Mouse (Mus musculus) liver, embryonic 16.5 days (tissue): ENCODE measurements around the gene Fbh1. TPM values are rescaled to one million over a fixed set of nuclear protein-coding genes. Genes with fewer than 3 reads are reported as not detected.

Experiments
- ATAC-seq: fragments of 200-750 bp; cut with Nextera tagmentation; 2 replicates; pipeline ENCODE4 v1.8.0; 2017; ENCODE audit warnings: low read depth, mild to moderate bottlenecking, moderate number of reproducible peaks, moderate library complexity
- H3K27ac ChIP-seq: fragments of 300-500 bp; sonication (generic); 2 replicates; pipeline ENCODE4 v1.5.1; 2014; ENCODE audit warnings: mild to moderate bottlenecking, low read length
- H3K27me3 ChIP-seq: fragments of 300-500 bp; sonication (generic); 2 replicates; pipeline ENCODE4 v1.6.1; 2014; ENCODE audit warnings: low read depth, low read length, mixed read lengths; ENCODE audit not compliant: control insufficient read depth, insufficient read depth
- H3K36me3 ChIP-seq: fragments of 300-500 bp; sonication (generic); 2 replicates; pipeline ENCODE4 v1.6.1; 2014; ENCODE audit warnings: mild to moderate bottlenecking; ENCODE audit not compliant: control insufficient read depth, insufficient read depth
- H3K4me1 ChIP-seq: fragments of 300-500 bp; sonication (generic); 2 replicates; pipeline ENCODE4 v1.6.1; 2014; ENCODE audit warnings: low read depth, low read length, mixed read lengths; ENCODE audit not compliant: control insufficient read depth
- H3K4me2 ChIP-seq: fragments of 300-500 bp; sonication (generic); 2 replicates; pipeline ENCODE4 v1.6.1; 2014; ENCODE audit warnings: low read depth, low read length, mixed read lengths
- H3K4me3 ChIP-seq: fragments of 300-500 bp; sonication (generic); 2 replicates; pipeline ENCODE4 v1.5.1; 2014; ENCODE audit warnings: low read depth, mild to moderate bottlenecking, low read length
- H3K9ac ChIP-seq: fragments of 300-500 bp; sonication (generic); 2 replicates; pipeline ENCODE4 v1.6.1; 2014; ENCODE audit warnings: low read depth, low read length
- H3K9me3 ChIP-seq: fragments of 300-500 bp; sonication (generic); replicated peaks from 2 replicates; pipeline ENCODE4 v1.6.1; 2016; ENCODE audit warnings: low read length; ENCODE audit not compliant: control insufficient read depth
- WGBS: fragments of 180-500 bp; shearing (Covaris S2); extraction: QIAGEN DNeasy Blood & Tissue Kit; methylation state at CpG from one replicate; pipeline ENCODE4 v1.1.7; 2014; ENCODE audit not compliant: insufficient replicate concordance; 5-methylcytosine and 5-hydroxymethylcytosine counted together
- polyA plus RNA-seq: library from polyadenylated mRNA; unstranded; fragments of >200 nt; fragmentation: Nextera tagmentation; extraction: Ambion mirVana; gene quantifications from 2 replicates; pipeline ENCODE4 v1.2.1, GENCODE M21; 2015

Gene Fbh1
- 25.9 and 27.7 TPM in 2 replicates for polyA plus RNA-seq

DNA sequence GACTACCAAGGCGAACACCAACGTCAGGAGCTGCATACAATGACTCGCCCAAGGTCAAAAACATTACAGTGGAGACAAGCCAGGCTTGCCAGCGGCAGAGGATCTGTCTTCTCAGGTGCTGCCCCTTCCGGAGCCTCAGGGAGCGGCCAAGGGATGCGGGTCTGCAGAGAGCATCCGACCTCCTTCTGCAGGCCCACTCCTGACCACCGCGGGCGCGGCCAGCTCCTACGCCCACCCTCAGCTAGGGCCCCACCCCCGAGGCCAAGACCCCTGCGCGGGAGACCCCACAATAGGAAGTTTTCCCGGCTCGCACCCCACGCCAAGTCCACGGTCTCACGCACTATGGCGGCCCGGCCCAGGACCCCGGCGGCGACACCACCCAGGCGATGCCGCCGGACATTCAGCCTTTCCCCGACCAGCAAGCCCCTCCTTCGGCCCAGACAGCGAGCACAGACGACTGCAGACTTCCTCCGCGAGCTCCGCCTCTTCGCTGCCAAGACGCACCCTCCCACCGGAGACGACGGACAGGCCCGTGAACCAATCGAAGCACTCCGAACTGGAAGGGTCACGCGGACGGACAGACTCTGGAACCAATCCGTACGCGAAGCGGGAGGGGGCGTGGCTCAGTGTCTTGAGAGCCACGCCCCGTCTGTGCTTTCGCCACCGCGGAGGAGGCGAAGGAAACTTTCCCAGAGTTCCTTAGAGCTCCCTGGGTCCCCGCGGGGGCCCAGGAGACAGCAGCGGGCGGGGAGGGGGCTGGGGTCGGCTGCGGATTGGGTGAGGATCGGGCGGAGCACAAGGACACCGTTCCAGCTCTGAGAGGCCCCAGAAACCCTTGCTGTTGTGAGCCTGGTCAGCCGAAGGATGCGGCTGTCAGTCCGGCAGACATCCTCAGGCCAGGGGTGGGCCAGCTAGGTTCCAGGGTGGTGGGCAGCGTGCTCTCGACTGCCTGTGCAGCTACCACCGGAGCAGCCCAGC, at the start of gene Fbh1, which contains the start of gene Ankrd16:
TSS of gene Fbh1 (minus strand) at position 492 of the 978 bp plus-strand sequence.
TSS of gene Ankrd16 (plus strand) at position 786 of the 978 bp plus-strand sequence.
- Histone ChIP-seq H3K4me3 (peak within 1 kb of the TSS; percentile 89), H3K27me3 (no peaks in the 10 kb centered on the region), H3K36me3 (peaks cover 6% of the 10 kb centered on the region), H3K9me3 (no peaks in the 10 kb centered on the region), H3K9ac (peak within 1 kb of the TSS; percentile 90), H3K4me1 (peaks cover 17% of the 10 kb centered on the region), H3K27ac (peak within 1 kb of the TSS; percentile 90), H3K4me2 (peak within 1 kb of the TSS; percentile 100)
- under 1% methylated on average over 72 of the region's 73 CpGs for WGBS
- ATAC-seq: peak; percentile 94

DNA sequence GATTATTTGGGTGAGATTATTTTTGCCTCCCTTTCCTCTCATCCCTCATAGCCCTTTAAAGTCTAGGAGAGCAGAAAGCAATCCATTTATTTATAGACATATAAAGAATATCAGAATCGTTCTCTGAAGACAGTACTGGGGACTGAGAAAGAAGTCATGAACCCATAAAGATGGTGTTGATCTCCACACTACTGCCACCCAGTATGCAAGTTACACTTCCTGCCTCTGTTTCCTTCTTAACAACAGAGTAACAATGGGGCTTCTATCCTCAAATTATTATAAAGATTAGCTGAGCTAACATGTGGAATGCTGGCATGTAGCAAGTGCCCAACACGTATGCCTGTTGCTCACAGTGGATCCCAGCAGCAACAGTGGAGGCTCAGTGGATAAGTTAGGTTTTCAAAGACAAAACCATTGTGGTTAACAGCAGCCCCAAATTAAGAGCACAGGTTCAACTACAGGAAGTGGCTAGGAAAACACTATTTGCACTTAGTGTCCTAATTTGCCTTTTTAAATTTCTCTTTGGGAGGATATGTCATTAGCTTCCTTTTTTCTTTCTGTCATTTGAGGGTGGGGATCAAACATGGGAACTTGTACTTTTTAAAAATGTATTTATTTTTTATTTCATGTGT, 24.0 kb upstream of the Fbh1 start:
- Histone ChIP-seq H3K36me3 (no peaks in the 10 kb centered on the region), H3K27me3 (no peaks in the 10 kb centered on the region), H3K4me2 (no peak overlapping the region), H3K9me3 (no peaks in the 10 kb centered on the region), H3K9ac (no peak overlapping the region), H3K4me3 (no peak overlapping the region), H3K4me1 (no peaks in the 10 kb centered on the region), H3K27ac (no peak overlapping the region)
- 44% methylated on average over 2 of the region's 2 CpGs for WGBS
- ATAC-seq: no peak

DNA sequence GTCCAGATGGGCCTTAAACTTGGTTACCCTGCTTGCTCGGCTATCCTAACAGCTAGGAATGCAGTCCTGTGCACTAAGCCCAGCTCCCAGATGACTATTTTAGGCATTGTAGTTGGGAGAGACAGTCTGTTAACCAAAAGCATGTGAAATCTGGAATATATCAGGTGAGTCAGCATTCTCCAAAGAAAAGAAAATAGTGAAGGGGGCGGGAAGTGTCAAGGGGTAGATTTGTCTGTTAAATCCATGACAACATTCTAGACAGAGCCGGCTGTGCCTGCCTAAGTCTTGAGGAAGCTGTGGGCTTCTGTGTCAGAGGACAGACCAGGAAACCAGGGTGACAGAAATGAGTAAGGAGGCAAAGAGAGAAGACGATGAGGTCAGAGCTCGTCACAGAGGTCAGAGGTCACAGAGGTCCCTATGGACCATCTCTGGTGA, 20.6 kb upstream of the Fbh1 start:
- H3K9ac ChIP-seq: no peak overlapping the region
- WGBS: 51% methylated on average over 5 of the region's 5 CpGs
- no peak overlapping the region for H3K4me2 ChIP-seq
- no peaks in the 10 kb centered on the region for H3K27me3 ChIP-seq
- H3K27ac ChIP-seq: no peak overlapping the region
- no peak for ATAC-seq
- H3K4me3 ChIP-seq: no peak overlapping the region
- no peaks in the 10 kb centered on the region for H3K4me1 ChIP-seq
- H3K9me3 ChIP-seq: no peaks in the 10 kb centered on the region
- no peaks in the 10 kb centered on the region for H3K36me3 ChIP-seq

DNA sequence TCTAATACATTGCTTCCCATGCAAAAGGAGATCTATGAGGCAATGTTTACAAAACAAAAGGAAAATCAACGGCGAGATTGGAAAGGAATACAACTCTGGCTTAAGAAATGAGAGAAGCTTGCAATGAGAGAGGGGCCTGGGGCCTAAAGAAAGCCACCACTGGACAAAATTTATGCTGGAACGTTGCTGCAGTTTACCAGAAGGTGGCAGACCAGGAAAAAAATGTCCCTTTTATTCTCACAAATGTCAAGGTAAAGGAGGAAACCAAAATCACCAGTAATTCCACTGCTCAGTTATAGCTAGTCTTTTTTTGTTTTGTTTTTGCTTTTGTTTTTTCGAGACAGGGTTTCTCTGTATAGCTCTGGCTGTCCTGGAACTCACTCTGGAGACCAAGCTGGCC, 17.3 kb upstream of the Fbh1 start:
- Histone ChIP-seq H3K27me3 (no peaks in the 10 kb centered on the region), H3K27ac (no peak overlapping the region), H3K4me2 (no peak overlapping the region), H3K4me1 (no peaks in the 10 kb centered on the region), H3K4me3 (no peak overlapping the region), H3K36me3 (peaks cover 8% of the 10 kb centered on the region), H3K9ac (no peak overlapping the region), H3K9me3 (no peaks in the 10 kb centered on the region)
- WGBS: 61% methylated on average over 4 of the region's 4 CpGs
- no peak for ATAC-seq

DNA sequence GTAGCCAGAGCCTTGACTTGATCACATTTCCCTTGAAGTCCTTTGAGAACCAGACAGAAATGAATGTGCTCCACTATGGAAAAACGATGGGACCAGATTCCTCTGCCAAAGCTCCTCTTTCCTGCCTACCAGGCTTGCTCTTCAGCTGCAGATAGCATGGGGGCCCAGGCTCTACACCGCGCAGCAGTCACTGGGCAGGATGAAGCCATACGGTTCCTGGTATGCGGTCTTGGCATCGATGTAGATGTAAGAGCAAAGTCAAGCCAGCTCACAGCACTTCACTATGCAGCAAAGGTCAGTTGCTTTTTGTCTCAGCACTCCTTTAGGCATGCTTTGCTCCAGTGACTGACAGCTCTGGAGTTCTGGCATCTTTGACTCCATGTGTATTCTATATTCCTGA, 6.8 kb upstream of the Fbh1 start:
- H3K36me3 ChIP-seq: peaks cover 18% of the 10 kb centered on the region
- H3K27me3 ChIP-seq: no peaks in the 10 kb centered on the region
- no peak overlapping the region for H3K27ac ChIP-seq
- no peak overlapping the region for H3K9ac ChIP-seq
- peaks cover 6% of the 10 kb centered on the region for H3K4me1 ChIP-seq
- H3K4me3 ChIP-seq: no peak overlapping the region
- WGBS: 89% methylated on average over 6 of the region's 6 CpGs
- no peaks in the 10 kb centered on the region for H3K9me3 ChIP-seq
- ATAC-seq: no peak
- H3K4me2 ChIP-seq: no peak overlapping the region

DNA sequence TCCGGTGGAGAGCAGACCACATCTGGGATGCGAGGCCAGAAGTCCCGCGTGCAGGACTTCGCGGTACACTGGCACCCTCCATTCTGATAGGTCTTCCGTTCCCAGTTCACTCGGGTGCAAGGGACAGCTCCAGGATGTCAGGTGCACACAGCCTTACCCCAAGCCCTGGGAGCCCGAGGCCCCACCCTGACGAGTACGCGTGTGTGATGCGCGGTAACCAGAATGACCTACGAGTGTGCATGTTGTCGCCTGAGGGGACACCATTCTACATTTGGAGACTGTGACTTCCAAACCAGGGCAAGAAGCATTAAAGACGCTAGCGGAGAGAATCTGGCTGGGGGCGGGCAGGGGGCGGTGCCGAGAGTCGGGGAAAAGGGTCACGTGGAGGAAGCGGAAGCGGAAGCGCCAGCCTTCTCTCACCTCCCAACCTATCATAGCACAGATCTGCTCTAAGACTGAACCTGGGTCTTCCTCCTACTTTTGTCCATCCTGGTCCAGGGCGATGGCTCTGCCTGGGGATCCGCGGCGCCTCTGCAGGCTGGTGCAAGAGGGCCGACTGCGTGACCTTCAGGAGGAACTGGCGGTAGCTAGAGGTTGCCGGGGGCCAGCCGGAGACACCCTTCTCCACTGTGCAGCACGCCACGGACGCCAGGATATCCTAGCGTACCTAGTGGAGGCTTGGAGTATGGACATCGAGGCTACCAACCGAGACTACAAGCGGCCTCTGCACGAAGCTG, 873 bp upstream of the Fbh1 start:
- Histone ChIP-seq H3K4me2 (peak overlapping the region; percentile 100), H3K4me1 (peaks cover 17% of the 10 kb centered on the region), H3K27ac (peak overlapping the region; percentile 90), H3K9me3 (no peaks in the 10 kb centered on the region), H3K27me3 (no peaks in the 10 kb centered on the region), H3K9ac (peak overlapping the region; percentile 75), H3K36me3 (peaks cover 6% of the 10 kb centered on the region), H3K4me3 (peak overlapping the region; percentile 89)
- ATAC-seq: peak; percentile 79
- WGBS: under 1% methylated on average over 43 of the region's 43 CpGs

DNA sequence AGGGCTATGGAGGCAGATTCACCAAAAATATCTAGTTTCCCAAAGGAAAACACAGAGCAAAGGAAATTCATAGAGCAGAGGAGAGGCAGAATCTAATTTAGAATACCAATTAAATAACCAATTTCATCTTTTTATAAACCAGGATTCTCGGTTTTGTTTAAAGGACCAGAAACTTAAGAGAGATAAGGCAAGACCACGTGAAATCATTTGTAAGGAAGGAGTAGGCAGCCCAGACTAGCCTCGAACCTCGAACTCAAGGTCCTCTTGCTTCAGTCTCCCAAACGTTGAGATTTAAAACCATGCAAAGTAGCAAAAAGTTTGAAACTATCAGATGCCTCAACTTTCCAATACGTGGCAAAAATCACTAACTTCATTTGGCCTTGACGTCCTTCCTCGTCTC, 967 bp downstream of the Fbh1 start:
- Histone ChIP-seq H3K4me1 (peaks cover 19% of the 10 kb centered on the region), H3K4me3 (peak overlapping the region; percentile 89), H3K4me2 (peak overlapping the region; percentile 85), H3K27ac (no peak overlapping the region), H3K9me3 (no peaks in the 10 kb centered on the region), H3K27me3 (no peaks in the 10 kb centered on the region), H3K9ac (peak overlapping the region; percentile 90), H3K36me3 (peaks cover 1% of the 10 kb centered on the region)
- 20% methylated on average over 8 of the region's 8 CpGs for WGBS
- no peak for ATAC-seq

DNA sequence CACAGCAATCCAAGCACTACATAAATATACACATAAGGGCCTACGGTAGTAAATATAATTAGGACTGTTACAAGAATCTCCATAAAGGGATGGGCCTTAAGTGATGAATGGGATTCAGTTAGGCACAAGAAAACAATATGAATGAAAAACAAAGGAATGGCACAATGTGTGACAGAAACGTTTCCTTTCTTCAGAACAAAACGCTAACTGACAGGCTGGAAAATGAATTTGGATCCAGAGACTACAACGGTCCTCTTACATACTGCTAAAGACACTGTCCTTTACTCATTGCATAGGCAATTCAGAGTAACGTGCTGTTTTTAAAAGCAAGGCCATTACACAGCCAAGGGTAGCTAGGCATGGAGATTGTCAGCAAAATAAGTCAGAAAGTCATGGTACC, 2.3 kb downstream of the Fbh1 start:
- no peak for ATAC-seq
- no peak overlapping the region for H3K27ac ChIP-seq
- peaks cover 19% of the 10 kb centered on the region for H3K4me1 ChIP-seq
- 73% methylated on average over 5 of the region's 5 CpGs for WGBS
- no peak overlapping the region for H3K9ac ChIP-seq
- no peaks in the 10 kb centered on the region for H3K9me3 ChIP-seq
- H3K4me2 ChIP-seq: no peak overlapping the region
- H3K27me3 ChIP-seq: no peaks in the 10 kb centered on the region
- no peaks in the 10 kb centered on the region for H3K36me3 ChIP-seq
- no peak overlapping the region for H3K4me3 ChIP-seq
